Mouse (Mus musculus): ENCODE results near the gene Ccdc47.

Ccdc47 gene

GRCm38 (mm10) chr11:106160841-106161721 is 55.1 kb downstream of the Ccdc47 start, which contains the start of the genes Gm10840 and Limd2:
Gene Gm10840 (plus strand): TSS chr11:106160850.
Gene Limd2 (minus strand): TSS chr11:106160860.
- peak; percentile 70 for DNase-seq (ENCODE audit: low spot score)

DNA sequence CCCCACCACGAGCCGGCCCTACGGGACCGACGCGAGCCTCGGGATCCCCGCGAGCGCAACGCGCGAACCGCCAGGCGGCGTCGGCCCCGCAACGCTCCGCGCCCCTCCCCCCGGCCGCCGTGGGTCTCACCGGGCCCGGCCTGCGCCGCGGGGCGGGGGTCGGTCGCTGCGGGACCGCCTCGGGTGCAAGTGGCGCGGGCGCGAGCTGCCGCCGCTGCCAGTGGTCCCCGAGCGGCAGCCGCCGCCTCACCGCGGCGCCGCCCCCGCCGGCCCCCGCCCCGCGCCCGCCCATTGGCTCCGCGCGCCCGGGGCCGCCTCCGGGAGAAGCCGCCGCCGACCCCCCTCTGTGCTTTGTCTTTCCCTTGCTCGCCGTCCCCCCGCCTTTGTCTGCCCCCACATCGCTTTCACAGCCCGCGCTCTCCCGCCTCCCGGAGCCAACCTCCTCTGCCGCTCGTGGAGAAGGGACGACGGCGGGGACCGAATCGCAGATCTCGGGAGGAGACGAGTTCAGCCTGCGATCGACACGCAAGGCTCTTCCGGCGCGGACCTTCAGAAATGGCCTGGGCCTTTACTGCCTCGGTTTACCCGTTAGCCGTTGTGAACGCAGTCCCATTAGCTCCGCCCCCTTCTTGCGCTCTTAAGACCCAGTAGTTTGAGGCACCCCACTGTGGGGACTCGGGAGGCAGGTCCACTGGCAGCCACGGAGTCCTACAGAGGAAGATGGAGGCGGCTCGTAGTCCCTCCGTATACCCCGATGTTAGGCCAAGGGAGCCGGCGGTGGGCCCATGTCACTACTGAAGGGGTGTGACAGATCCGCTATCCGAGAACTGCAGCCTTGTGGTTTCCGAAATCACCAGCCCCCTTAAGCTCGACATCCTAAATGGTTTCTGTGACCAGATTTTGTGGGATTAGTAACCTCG is 56.0 kb downstream of the Ccdc47 start:
- DNase-seq (ENCODE audit: low spot score), result peak; percentile 79

- no peak for DNase-seq (ENCODE audit: low spot score)
Observed at GRCm38 (mm10) chr11:106159216-106159920, 56.8 kb downstream of the Ccdc47 start.

GRCm38 (mm10) chr11:106158930-106159215 is 57.3 kb downstream of the Ccdc47 start:
- DNase-seq (ENCODE audit: low spot score), result no peak

GRCm38 (mm10) chr11:106158081-106158929 is 57.8 kb downstream of the Ccdc47 start:
- peak; percentile 55 for DNase-seq (ENCODE audit: low spot score)

DNA sequence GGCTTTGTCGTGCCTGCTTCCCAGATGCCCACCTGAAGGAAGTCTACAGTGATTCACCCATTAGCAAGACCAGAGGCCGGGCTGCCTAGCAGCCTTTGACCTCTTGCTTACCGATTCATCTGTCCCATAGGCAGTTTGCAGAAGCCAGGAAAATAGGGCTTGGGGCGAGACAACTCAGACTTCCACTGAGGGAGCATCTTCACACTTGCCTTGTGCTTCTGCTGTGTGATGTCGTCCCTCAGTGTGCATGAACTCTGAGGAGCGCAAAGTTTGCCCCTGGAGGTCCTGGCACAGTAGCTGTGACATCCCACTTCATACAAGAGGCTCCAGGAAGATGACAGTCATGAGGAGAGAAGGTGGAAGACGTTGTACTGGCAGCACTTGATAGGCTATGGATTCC is 59.0 kb downstream of the Ccdc47 start:
- no peak for DNase-seq (ENCODE audit: low spot score)

GRCm38 (mm10) chr11:106156257-106156656 is 59.9 kb downstream of the Ccdc47 start:
- no peak for DNase-seq (ENCODE audit: low spot score)

GRCm38 (mm10) chr11:106155761-106156160 is 60.4 kb downstream of the Ccdc47 start:
- DNase-seq (ENCODE audit: low spot score), result no peak

DNA sequence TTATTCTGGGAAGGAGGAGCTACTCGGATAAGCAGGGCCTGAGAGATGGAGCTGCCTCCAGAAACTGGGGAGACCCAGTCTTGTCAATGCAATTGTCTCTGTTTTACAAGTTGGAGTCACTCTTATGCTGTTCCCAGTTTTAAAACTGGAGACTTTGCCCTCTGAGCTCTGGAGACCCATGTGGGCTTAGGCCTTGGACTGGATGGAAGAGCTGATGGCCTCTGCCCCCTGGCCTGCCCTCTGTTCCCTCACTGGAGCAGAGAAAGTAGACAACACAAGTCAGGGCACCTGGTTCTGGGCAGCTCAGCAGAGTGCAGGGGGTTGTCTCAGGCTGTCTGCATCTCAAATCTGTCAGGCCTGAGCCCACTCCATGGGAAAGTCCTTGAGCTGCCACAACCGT is 61.4 kb downstream of the Ccdc47 start:
- no peak for DNase-seq (ENCODE audit: low spot score)

DNA sequence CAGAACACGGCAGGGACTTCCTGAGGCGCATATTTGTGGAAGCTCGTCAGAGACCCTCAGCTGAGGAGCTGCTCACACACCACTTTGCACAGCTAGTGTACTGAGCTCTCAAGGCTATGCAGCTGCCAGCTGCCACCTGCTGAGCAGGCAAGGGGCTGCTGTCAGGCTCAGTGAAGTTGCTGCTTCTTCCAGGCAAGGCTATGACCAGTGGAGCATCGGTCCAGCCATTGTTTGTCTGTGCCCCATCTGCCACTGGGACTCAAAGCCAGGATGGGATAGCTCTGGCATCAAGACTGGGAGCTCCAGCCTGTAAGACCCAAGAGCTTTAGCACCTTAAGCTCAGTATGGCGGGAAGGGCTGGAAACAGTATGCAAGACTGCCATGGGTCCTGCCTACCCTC is 62.1 kb downstream of the Ccdc47 start:
- DNase-seq (ENCODE audit: low spot score), result peak; percentile 16

DNA sequence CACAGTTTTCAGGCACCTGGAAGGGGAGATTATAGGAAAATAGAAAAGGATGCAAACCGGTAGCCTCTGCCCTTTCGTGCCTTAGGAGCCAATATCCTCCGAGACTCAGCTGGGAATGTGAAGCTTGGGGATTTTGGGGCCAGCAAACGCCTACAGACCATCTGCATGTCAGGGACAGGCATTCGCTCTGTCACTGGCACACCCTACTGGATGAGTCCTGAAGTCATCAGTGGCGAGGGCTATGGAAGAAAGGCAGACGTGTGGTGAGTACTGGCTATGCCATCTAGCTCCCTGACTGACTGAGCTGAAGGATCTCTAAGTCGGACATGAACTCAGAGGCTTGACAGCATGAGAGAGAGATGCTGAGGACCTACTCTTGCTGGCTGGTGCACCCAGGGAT is 64.0 kb downstream of the Ccdc47 start:
- no peak for DNase-seq (ENCODE audit: low spot score)

- no peak for DNase-seq (ENCODE audit: low spot score)
Observed at GRCm38 (mm10) chr11:106151219-106151618, 64.9 kb downstream of the Ccdc47 start.
